Mouse (Mus musculus) liver, postnatal 0 days (tissue): Measurements from ENCODE around the gene Crybg2. TPM values are rescaled to one million over a fixed set of nuclear protein-coding genes. Genes with fewer than 3 reads are reported as not detected.

Source experiments
- ATAC-seq: fragments of 200-750 bp; cut with Nextera tagmentation; 2 replicates; pipeline ENCODE4 v1.8.0; 2017; ENCODE audit warnings: mild to moderate bottlenecking, moderate library complexity
- DNase-seq: peaks from one replicate; pipeline ENCODE4 v3.0.0-alpha.2; 2016
- H3K27ac ChIP-seq: fragments of 300-500 bp; sonication (generic); 2 replicates; pipeline ENCODE4 v1.5.1; 2014; ENCODE audit warnings: antibody characterized with exemption, moderate library complexity, mild to moderate bottlenecking, low read depth
- H3K27me3 ChIP-seq: fragments of 300-500 bp; sonication (generic); 2 replicates; pipeline ENCODE4 v1.6.1; 2014; ENCODE audit warnings: low read length, control low read depth, mixed read lengths; ENCODE audit not compliant: insufficient read depth
- H3K36me3 ChIP-seq: fragments of 300-500 bp; sonication (generic); replicated peaks from 2 replicates; pipeline ENCODE4 v1.6.1; 2014; ENCODE audit warnings: mild to moderate bottlenecking, control low read depth, low read length, moderate library complexity, mixed read lengths; ENCODE audit not compliant: insufficient read depth
- H3K4me1 ChIP-seq: fragments of 300-500 bp; sonication (generic); 2 replicates; pipeline ENCODE4 v1.6.1; 2014; ENCODE audit warnings: antibody characterized with exemption, mild to moderate bottlenecking, control low read depth; ENCODE audit not compliant: insufficient read depth
- H3K4me2 ChIP-seq: fragments of 300-500 bp; sonication (generic); 2 replicates; pipeline ENCODE4 v1.6.1; 2014; ENCODE audit warnings: low read depth, mild to moderate bottlenecking, low read length, moderate library complexity, mixed read lengths
- H3K4me3 ChIP-seq: fragments of 300-500 bp; sonication (generic); 2 replicates; pipeline ENCODE4 v1.5.1; 2014; ENCODE audit warnings: low read depth, low read length
- H3K9ac ChIP-seq: fragments of 300-500 bp; sonication (generic); replicated peaks from 2 replicates; pipeline ENCODE4 v1.6.1; 2014; ENCODE audit warnings: mild to moderate bottlenecking, moderate library complexity
- H3K9me3 ChIP-seq: fragments of 300-500 bp; sonication (generic); 2 replicates; pipeline ENCODE4 v1.6.1; 2016; ENCODE audit warnings: mild to moderate bottlenecking, control low read depth, low read length, mixed read lengths
- CTCF ChIP-seq: sonication (generic); IDR thresholded peaks from 2 replicates; pipeline ENCODE4 v1.5.1; 2016; ENCODE audit warnings: antibody characterized with exemption, low read depth
- EP300 ChIP-seq: IDR thresholded peaks from 2 replicates; pipeline ENCODE4 v1.6.1; 2016; ENCODE audit warnings: antibody characterized with exemption, low read depth, mild to moderate bottlenecking
- WGBS: fragments of 180-500 bp; shearing (Covaris S2); extraction: QIAGEN DNeasy Blood & Tissue Kit; methylation state at CpG from one replicate; pipeline ENCODE4 v1.1.7; 2014; ENCODE audit not compliant: insufficient replicate concordance; 5-methylcytosine and 5-hydroxymethylcytosine counted together
- polyA plus RNA-seq: library from polyadenylated mRNA; unstranded; fragments of >200 nt; fragmentation: Nextera tagmentation; extraction: Ambion mirVana; gene quantifications from 2 replicates; pipeline ENCODE4 v1.2.1, GENCODE M21; 2015

The Crybg2 gene
- polyA plus RNA-seq, 1 experiment from 2014 or later, result 1.4 TPM

GRCm38 (mm10) chr4:134052560-134052959 lies 8.1 kb upstream of the Crybg2 start:
- TF ChIP-seq EP300 (no peak), CTCF (no peak)
- whole genome bisulfite sequencing, result 25% methylated on average over 8 of the region's 8 CpGs
- H3K27ac ChIP-seq, result no peak overlapping the region

GRCm38 (mm10) chr4:134053538-134053937 lies 7.1 kb upstream of the Crybg2 start, which contains the start of gene Zfp683:
Zfp683 (plus strand) TSS chr4:134053838.
- DNase-seq, result no peak
- Histone ChIP-seq H3K9me3 (no peaks in the 10 kb centered on the region), H3K4me2 (no peak within 1 kb of the TSS), H3K36me3 (no peaks in the 10 kb centered on the region), H3K27me3 (no peaks in the 10 kb centered on the region), H3K27ac (no peak within 1 kb of the TSS), H3K4me3 (no peak within 1 kb of the TSS), H3K4me1 (peaks cover 6% of the 10 kb centered on the region; the same call in 1 of the 2 replicates), H3K9ac (no peak within 1 kb of the TSS; the same call in 1 of the 2 replicates)
- no peak for TF ChIP-seq EP300
- TF ChIP-seq CTCF, result no peak
- WGBS, result 69% methylated on average over 3 of the region's 3 CpGs
- ATAC-seq, result no peak

More at GRCm38 (mm10) chr4:134052560-134052959, 8.1 kb upstream of the Crybg2 start:
- no peaks in the 10 kb centered on the region for H3K36me3 ChIP-seq
- H3K9ac ChIP-seq, result no peak overlapping the region; the same call in 1 of the 2 replicates
- H3K4me2 ChIP-seq, result no peak overlapping the region
- H3K4me3 ChIP-seq, result no peak overlapping the region
- no peak for ATAC-seq
- no peaks in the 10 kb centered on the region for H3K27me3 ChIP-seq
- peaks cover 4% of the 10 kb centered on the region; the same call in 1 of the 2 replicates for H3K4me1 ChIP-seq
- H3K9me3 ChIP-seq, result no peaks in the 10 kb centered on the region
- no peak for DNase-seq

GRCm38 (mm10) chr4:134058166-134058715 lies 2.4 kb upstream of the Crybg2 start:
- Histone ChIP-seq H3K9me3 (no peaks in the 10 kb centered on the region), H3K27me3 (no peaks in the 10 kb centered on the region), H3K9ac (no peak overlapping the region), H3K4me2 (peak overlapping the region; percentile 41), H3K27ac (no peak overlapping the region), H3K36me3 (no peaks in the 10 kb centered on the region), H3K4me1 (peaks cover 12% of the 10 kb centered on the region), H3K4me3 (no peak overlapping the region)
- 21% methylated on average over 14 of the region's 14 CpGs for WGBS
- ATAC-seq (no peak), DNase-seq (no peak)
- TF ChIP-seq EP300, result no peak

- peaks cover 12% of the 10 kb centered on the region for H3K4me1 ChIP-seq
- no peak overlapping the region for H3K4me3 ChIP-seq
- no peak overlapping the region for H3K27ac ChIP-seq
- no peak overlapping the region for H3K4me2 ChIP-seq
- no peak for DNase-seq
- no peaks in the 10 kb centered on the region for H3K9me3 ChIP-seq
- ATAC-seq, result no peak
- no peak for TF ChIP-seq CTCF
- no peak for TF ChIP-seq EP300
- no peaks in the 10 kb centered on the region for H3K27me3 ChIP-seq
- no peak overlapping the region for H3K9ac ChIP-seq
- H3K36me3 ChIP-seq, result no peaks in the 10 kb centered on the region
- 64% methylated on average over 6 of the region's 6 CpGs for WGBS
These were observed 1.7 kb upstream of the Crybg2 start for GRCm38 (mm10) chr4:134058908-134059307.

- no peak overlapping the region for H3K4me3 ChIP-seq
- H3K27ac ChIP-seq, result no peak overlapping the region
- 63% methylated on average over 18 of the region's 18 CpGs for WGBS
- H3K36me3 ChIP-seq, result no peaks in the 10 kb centered on the region
- H3K4me2 ChIP-seq, result no peak overlapping the region
- TF ChIP-seq CTCF, result no peak
- no peak for TF ChIP-seq EP300
- H3K9ac ChIP-seq, result no peak overlapping the region
- H3K27me3 ChIP-seq, result no peaks in the 10 kb centered on the region
- no peaks in the 10 kb centered on the region for H3K9me3 ChIP-seq
- DNase-seq (no peak), ATAC-seq (no peak)
- H3K4me1 ChIP-seq, result peaks cover 12% of the 10 kb centered on the region
These were observed 683 bp downstream of the Crybg2 start for GRCm38 (mm10) chr4:134061166-134061830.

- DNase-seq, result no peak
- H3K36me3 ChIP-seq, result no peaks in the 10 kb centered on the region
- no peak overlapping the region for H3K4me2 ChIP-seq
- H3K27ac ChIP-seq, result no peak overlapping the region
- no peak for TF ChIP-seq CTCF
- no peak for TF ChIP-seq EP300
- WGBS, result 61% methylated on average over 8 of the region's 8 CpGs
- H3K4me3 ChIP-seq, result no peak overlapping the region
- no peak overlapping the region for H3K9ac ChIP-seq
- H3K4me1 ChIP-seq, result peaks cover 12% of the 10 kb centered on the region
- ATAC-seq, result peak; percentile 16; the same call in 1 of the 2 replicates
- H3K27me3 ChIP-seq, result no peaks in the 10 kb centered on the region
- no peaks in the 10 kb centered on the region for H3K9me3 ChIP-seq
These were observed 1.4 kb downstream of the Crybg2 start for GRCm38 (mm10) chr4:134061944-134062446.
